Mouse (Mus musculus): ENCODE measurements around the gene Pdlim7.

GRCm38 (mm10) chr13:55484520-55485088 lies 28.9 kb downstream of the Pdlim7 start:
- TF ChIP-seq USF1 (IDR thresholded peaks at IDR 0.05; ENCODE audit: low read depth) (no peak), CTCF (IDR thresholded peaks at IDR 0.05; ENCODE audit: control insufficient read depth, insufficient read depth, insufficient read length) (no peak), CEBPB (IDR thresholded peaks at IDR 0.05; ENCODE audit: low read depth) (no peak), FOSL1 (IDR thresholded peaks at IDR 0.05; ENCODE audit: insufficient read depth, low read length, poor library complexity, severe bottlenecking) (no peak), MYOG (IDR thresholded peaks at IDR 0.05; ENCODE audit: control insufficient read depth, extremely low read depth, insufficient read length) (no peak), MAX (IDR thresholded peaks at IDR 0.05) (no peak)
